Mouse (Mus musculus): ENCODE data around the gene Megf11.

DNA sequence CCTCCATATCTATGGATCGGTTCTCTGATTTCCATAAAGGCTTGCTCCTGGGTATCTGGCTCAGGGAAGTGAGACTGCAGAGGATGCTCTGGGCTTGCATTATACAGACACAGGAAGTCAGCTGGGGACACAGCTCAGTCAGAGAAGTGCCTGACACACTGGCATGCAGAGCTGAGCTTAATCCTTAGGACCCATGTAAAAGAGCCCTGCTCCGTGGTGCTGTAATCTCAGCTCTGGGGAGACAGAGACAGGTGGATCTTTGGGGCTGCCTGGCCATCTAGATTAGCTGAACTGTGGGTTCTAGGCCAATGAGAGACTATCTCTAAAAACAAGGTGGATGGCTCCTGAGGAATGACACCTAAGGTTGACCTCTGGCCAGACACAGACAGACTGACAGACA is 50.7 kb downstream of the Megf11 start:
- TF ChIP-seq POLR2A (IDR thresholded peaks at IDR 0.05; ENCODE audit: insufficient read depth, low read depth, low read length) (no peak), CTCF (IDR thresholded peaks at IDR 0.05) (no peak)
